Mouse (Mus musculus): Measurements from ENCODE around the gene Lefty2. TPM values are rescaled to one million over a fixed set of nuclear protein-coding genes. Genes with fewer than 3 reads are reported as not detected.

The Lefty2 gene
- polyA plus RNA-seq, 1 experiment from 2014 or later: not detected

- TF ChIP-seq CTCF (IDR thresholded peaks at IDR 0.05; ENCODE audit: low read depth): no peak
- WGBS: 30% methylated on average over 20 of the region's 20 CpGs
- H3K4me3 ChIP-seq (ENCODE audit: low read depth, low read length): no peak overlapping the region
- no peak overlapping the region for H3K9ac ChIP-seq (ENCODE audit: low read depth, low read length)
- H3K4me2 ChIP-seq (replicated peaks; ENCODE audit: low read depth): peak overlapping the region; percentile 31; the same call in 1 of the 2 replicates
- H3K4me1 ChIP-seq (replicated peaks; ENCODE audit: control insufficient read depth, insufficient read depth, low read length): no peaks in the 10 kb centered on the region
- ATAC-seq: peak; percentile 85
- H3K9me3 ChIP-seq (ENCODE audit: control insufficient read depth): no peaks in the 10 kb centered on the region
- peaks cover 10% of the 10 kb centered on the region for H3K36me3 ChIP-seq (ENCODE audit: control insufficient read depth, insufficient read depth)
- no peaks in the 10 kb centered on the region for H3K27me3 ChIP-seq (replicated peaks; ENCODE audit: control insufficient read depth, insufficient read depth, low read length)
- 0 out of 2 replicates have a peak overlapping the region, but pooled peaks have one; percentile 24 for H3K27ac ChIP-seq (ENCODE audit: low read depth, low read length)
These were observed 18.9 kb downstream of the Lefty2 start for GRCm38 (mm10) chr1:180911653-180912287.

GRCm38 (mm10) chr1:180912792-180913191, 19.9 kb downstream of the Lefty2 start:
- TF ChIP-seq CTCF (IDR thresholded peaks at IDR 0.05; ENCODE audit: low read depth): no peak
- Histone ChIP-seq H3K36me3 (ENCODE audit: control insufficient read depth, insufficient read depth) (0 out of 2 replicates have a peak, but pooled peaks cover 2% of the 10 kb centered on the region), H3K4me3 (ENCODE audit: low read depth, low read length) (no peak overlapping the region), H3K4me2 (replicated peaks; ENCODE audit: low read depth) (no peak overlapping the region), H3K9me3 (ENCODE audit: control insufficient read depth) (no peaks in the 10 kb centered on the region), H3K27me3 (replicated peaks; ENCODE audit: control insufficient read depth, insufficient read depth, low read length) (no peaks in the 10 kb centered on the region), H3K9ac (ENCODE audit: low read depth, low read length) (no peak overlapping the region), H3K4me1 (replicated peaks; ENCODE audit: control insufficient read depth, insufficient read depth, low read length) (no peaks in the 10 kb centered on the region), H3K27ac (ENCODE audit: low read depth, low read length) (no peak overlapping the region)
- 83% methylated on average over 5 of the region's 5 CpGs for WGBS
- no peak for ATAC-seq

DNA sequence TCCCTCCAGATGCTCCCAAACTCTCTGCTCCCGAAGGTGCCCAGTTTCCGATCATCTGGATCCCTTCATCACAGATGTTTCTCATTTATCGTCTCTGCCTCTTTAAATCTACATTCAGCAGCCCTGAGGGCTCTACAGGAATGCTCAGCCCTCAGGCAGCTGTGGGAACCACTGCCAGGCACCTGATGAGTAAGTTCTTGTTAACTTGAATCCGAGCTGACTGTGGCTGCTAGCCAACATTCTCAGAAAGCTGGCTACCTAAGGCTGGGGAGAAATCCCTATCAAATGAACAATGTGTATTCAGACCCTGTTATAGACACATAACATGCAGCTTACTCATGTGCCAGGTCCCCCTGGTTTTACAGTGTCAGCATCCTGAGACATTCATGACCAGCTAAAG, 20.9 kb downstream of the Lefty2 start:
- no peak for ATAC-seq
- H3K36me3 ChIP-seq (ENCODE audit: control insufficient read depth, insufficient read depth): no peaks in the 10 kb centered on the region
- H3K4me3 ChIP-seq (ENCODE audit: low read depth, low read length): no peak overlapping the region
- no peak for TF ChIP-seq CTCF (IDR thresholded peaks at IDR 0.05; ENCODE audit: low read depth)
- WGBS: 66% methylated on average over 4 of the region's 4 CpGs
- no peaks in the 10 kb centered on the region for H3K9me3 ChIP-seq (ENCODE audit: control insufficient read depth)
- no peak overlapping the region for H3K4me2 ChIP-seq (replicated peaks; ENCODE audit: low read depth)
- no peak overlapping the region for H3K27ac ChIP-seq (ENCODE audit: low read depth, low read length)
- H3K9ac ChIP-seq (ENCODE audit: low read depth, low read length): no peak overlapping the region
- H3K4me1 ChIP-seq (replicated peaks; ENCODE audit: control insufficient read depth, insufficient read depth, low read length): no peaks in the 10 kb centered on the region
- no peaks in the 10 kb centered on the region for H3K27me3 ChIP-seq (replicated peaks; ENCODE audit: control insufficient read depth, insufficient read depth, low read length)

DNA sequence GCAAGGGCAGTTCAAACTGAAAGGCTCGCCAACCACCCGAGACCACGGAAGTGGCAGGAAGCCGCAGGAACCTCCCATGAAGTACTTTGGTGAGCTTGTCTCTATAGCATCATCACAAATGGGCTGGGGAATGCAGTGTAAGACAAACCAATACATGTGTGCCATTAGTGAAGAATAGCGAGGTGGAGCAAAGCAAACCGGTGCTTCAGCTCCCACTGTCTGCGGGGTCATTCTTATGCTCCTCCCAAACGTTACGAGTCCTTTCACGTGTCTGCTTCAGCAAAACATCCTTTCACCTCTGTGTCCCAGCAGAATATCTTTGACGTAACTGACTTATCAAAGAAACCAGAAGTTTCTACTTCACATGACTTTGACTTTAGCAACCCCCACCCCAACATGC, 23.5 kb downstream of the Lefty2 start:
- no peaks in the 10 kb centered on the region for H3K9me3 ChIP-seq (ENCODE audit: control insufficient read depth)
- no peak overlapping the region for H3K4me3 ChIP-seq (ENCODE audit: low read depth, low read length)
- no peak for ATAC-seq
- no peak for TF ChIP-seq CTCF (IDR thresholded peaks at IDR 0.05; ENCODE audit: low read depth)
- no peaks in the 10 kb centered on the region for H3K27me3 ChIP-seq (replicated peaks; ENCODE audit: control insufficient read depth, insufficient read depth, low read length)
- no peaks in the 10 kb centered on the region for H3K36me3 ChIP-seq (ENCODE audit: control insufficient read depth, insufficient read depth)
- H3K4me1 ChIP-seq (replicated peaks; ENCODE audit: control insufficient read depth, insufficient read depth, low read length): no peaks in the 10 kb centered on the region
- 90% methylated on average over 11 of the region's 11 CpGs for WGBS
- H3K4me2 ChIP-seq (replicated peaks; ENCODE audit: low read depth): no peak overlapping the region
- H3K9ac ChIP-seq (ENCODE audit: low read depth, low read length): no peak overlapping the region
- no peak overlapping the region for H3K27ac ChIP-seq (ENCODE audit: low read depth, low read length)

DNA sequence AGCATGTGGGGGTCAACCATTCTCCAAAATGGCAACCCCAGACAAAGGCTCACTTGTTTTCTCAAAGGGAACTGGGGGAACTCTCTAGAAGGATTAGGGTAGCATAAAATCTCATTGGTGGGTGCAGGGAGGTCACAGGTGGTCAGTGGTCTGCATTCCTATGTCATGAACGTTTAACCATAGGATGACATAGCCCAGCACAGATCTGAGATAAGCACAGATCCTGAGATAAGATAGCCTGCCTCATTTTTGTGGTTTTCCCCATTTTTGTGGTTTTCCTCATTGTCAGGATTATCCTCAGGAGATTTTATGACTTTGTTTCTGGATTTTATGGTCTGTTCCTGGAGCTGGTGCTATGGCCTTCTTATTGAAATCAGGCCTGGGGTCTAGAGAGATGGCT, 24.1 kb downstream of the Lefty2 start:
- no peak overlapping the region for H3K9ac ChIP-seq (ENCODE audit: low read depth, low read length)
- no peaks in the 10 kb centered on the region for H3K4me1 ChIP-seq (replicated peaks; ENCODE audit: control insufficient read depth, insufficient read depth, low read length)
- H3K27ac ChIP-seq (ENCODE audit: low read depth, low read length): no peak overlapping the region
- 16% methylated on average over 1 of the region's 1 CpGs for WGBS
- no peaks in the 10 kb centered on the region for H3K27me3 ChIP-seq (replicated peaks; ENCODE audit: control insufficient read depth, insufficient read depth, low read length)
- H3K4me2 ChIP-seq (replicated peaks; ENCODE audit: low read depth): no peak overlapping the region
- no peaks in the 10 kb centered on the region for H3K9me3 ChIP-seq (ENCODE audit: control insufficient read depth)
- no peak for ATAC-seq
- H3K4me3 ChIP-seq (ENCODE audit: low read depth, low read length): no peak overlapping the region
- no peaks in the 10 kb centered on the region for H3K36me3 ChIP-seq (ENCODE audit: control insufficient read depth, insufficient read depth)
- no peak for TF ChIP-seq CTCF (IDR thresholded peaks at IDR 0.05; ENCODE audit: low read depth)

DNA sequence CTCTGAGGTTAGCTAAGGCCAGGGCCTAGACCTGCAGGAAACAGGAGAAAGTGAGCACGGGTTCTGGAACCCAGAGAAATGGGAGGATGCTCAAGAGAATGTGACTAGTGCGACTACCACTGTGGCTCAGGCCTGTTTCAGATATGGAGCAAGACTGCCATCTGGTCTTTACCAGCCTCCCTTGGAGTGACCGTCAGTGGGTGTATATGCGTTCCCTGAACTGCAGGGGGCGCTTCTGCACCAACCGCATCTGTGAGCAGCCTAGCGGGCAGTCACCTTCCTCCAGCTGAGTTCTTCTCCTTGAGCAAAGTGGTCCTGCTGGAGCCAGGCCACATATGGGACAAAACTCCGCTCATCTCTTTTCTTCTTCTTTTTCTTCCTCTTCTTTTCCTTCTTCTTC, 26.8 kb downstream of the Lefty2 start:
- Histone ChIP-seq H3K4me2 (replicated peaks; ENCODE audit: low read depth) (no peak overlapping the region), H3K27me3 (replicated peaks; ENCODE audit: control insufficient read depth, insufficient read depth, low read length) (no peaks in the 10 kb centered on the region), H3K27ac (ENCODE audit: low read depth, low read length) (no peak overlapping the region), H3K4me1 (replicated peaks; ENCODE audit: control insufficient read depth, insufficient read depth, low read length) (no peaks in the 10 kb centered on the region), H3K4me3 (ENCODE audit: low read depth, low read length) (no peak overlapping the region), H3K9ac (ENCODE audit: low read depth, low read length) (no peak overlapping the region), H3K9me3 (ENCODE audit: control insufficient read depth) (no peaks in the 10 kb centered on the region), H3K36me3 (ENCODE audit: control insufficient read depth, insufficient read depth) (no peaks in the 10 kb centered on the region; the same call in 1 of the 2 replicates)
- 50% methylated on average over 8 of the region's 8 CpGs for WGBS
- ATAC-seq: no peak
- peak; percentile 66 for TF ChIP-seq CTCF (IDR thresholded peaks at IDR 0.05; ENCODE audit: low read depth)

Measured in intestine, postnatal 0 days (tissue).